Mouse (Mus musculus): ENCODE measurements at regions not wholly inside any gene's neighbourhood (a gene's known extent, or its start where the extent isn't known, plus 50 kb on each side); places are given as distances from the start of the nearest gene placed in this dataset.

DNA sequence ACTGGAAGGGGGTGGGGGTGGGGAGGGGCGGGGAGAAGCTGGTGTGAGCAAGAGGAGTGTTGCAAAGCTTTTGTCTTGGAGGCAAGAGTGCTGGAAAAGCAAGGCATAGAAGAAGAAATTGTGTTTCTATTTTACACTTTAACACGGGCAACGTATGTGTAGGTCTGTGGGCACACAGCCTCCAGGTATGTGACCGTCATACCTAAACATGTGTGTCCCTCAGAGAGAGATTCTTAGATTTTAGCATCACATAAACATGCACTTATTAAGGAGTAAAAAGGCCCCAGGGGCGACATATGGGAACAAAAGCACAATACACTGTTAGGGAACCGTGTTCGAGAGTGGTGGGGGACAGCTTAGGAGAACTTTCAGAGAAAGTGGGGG lies 348.6 kb upstream of the Tnp1 start:
- Histone ChIP-seq H3K27me3 (replicated peaks) (no peaks in the 10 kb centered on the region), H3K4me3 (no peak overlapping the region), H3K36me3 (replicated peaks) (no peaks in the 10 kb centered on the region), H3K27ac (0 out of 2 replicates have a peak overlapping the region, but pooled peaks have one; percentile 71), H3K4me2 (no peak overlapping the region), H3K9me3 (no peaks in the 10 kb centered on the region), H3K4me1 (peaks cover 16% of the 10 kb centered on the region), H3K9ac (no peak overlapping the region)
- ATAC-seq (replicated peaks): peak; percentile 26; the same call in 1 of the 2 replicates
- 52% methylated on average over 7 of the region's 7 CpGs for WGBS

DNA sequence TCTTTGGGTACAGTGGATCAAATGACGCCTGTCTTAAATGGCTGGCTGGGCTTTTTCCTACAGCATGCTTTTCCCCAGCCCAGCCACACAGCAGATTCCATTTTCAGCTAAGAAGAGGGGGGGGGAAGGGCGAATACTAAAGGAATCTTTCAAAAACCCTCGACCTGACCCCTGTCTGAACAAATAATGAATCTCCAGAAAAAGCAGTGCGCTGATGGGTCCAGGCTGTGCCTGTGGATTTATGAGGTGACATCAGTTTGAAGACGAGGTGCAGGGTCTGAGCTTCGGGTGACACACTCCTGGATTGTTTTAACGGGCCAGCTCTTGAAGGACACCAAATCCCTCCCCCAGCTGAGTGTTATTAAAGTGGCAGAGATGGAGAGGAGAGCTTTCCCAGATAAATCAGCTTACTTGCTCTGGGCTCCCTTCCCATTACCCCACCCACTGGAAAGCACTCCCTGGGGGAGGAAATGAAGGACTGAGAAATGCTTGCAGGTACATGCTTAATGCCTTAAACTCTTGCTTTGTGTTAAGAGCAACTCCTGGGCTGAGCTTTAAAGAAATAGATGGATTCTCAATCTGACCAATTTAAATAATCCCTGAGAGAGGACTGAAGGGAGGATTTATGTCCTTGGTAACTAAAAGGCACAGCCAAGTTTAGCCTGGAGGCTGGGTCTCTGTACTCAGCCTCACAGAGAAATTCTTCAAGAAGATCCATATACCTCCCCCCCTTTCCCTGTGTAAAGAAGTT lies 348.0 kb upstream of the Tnp1 start:
- 3% methylated on average over 7 of the region's 7 CpGs for WGBS
- peak overlapping the region; percentile 71 for H3K27ac ChIP-seq
- H3K36me3 ChIP-seq (replicated peaks): no peaks in the 10 kb centered on the region
- ATAC-seq (replicated peaks): peak; percentile 84
- H3K9me3 ChIP-seq: no peaks in the 10 kb centered on the region
- H3K4me1 ChIP-seq: peaks cover 16% of the 10 kb centered on the region
- H3K4me3 ChIP-seq: no peak overlapping the region
- no peaks in the 10 kb centered on the region for H3K27me3 ChIP-seq (replicated peaks)
- H3K9ac ChIP-seq: no peak overlapping the region
- peak overlapping the region; percentile 17 for H3K4me2 ChIP-seq

DNA sequence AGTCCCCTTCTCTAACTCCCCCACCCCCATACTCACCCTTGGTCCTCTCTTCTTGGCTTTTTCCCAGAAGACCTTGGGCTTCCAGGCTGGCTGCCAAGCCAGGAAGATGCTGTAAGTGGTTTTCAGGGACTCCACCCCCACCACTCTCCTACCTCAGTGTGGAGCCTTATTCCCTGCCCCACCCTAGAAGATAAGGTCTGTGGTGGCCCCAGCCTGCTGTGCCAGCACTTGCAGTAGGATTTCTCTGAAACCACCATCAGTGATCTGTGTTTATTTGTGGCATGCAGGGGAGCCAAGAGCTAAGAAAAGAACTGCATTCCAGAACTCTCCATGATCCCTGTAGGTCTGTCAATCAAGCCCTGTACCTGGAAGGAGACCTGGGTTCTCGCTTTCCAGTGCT lies 346.4 kb upstream of the Tnp1 start:
- Histone ChIP-seq H3K4me1 (peaks cover 16% of the 10 kb centered on the region), H3K27me3 (replicated peaks) (no peaks in the 10 kb centered on the region), H3K9ac (no peak overlapping the region), H3K4me3 (no peak overlapping the region), H3K27ac (no peak overlapping the region), H3K36me3 (replicated peaks) (no peaks in the 10 kb centered on the region), H3K4me2 (no peak overlapping the region), H3K9me3 (no peaks in the 10 kb centered on the region)
- no peak for ATAC-seq (replicated peaks)
- WGBS: 82% methylated on average over 1 of the region's 1 CpGs

DNA sequence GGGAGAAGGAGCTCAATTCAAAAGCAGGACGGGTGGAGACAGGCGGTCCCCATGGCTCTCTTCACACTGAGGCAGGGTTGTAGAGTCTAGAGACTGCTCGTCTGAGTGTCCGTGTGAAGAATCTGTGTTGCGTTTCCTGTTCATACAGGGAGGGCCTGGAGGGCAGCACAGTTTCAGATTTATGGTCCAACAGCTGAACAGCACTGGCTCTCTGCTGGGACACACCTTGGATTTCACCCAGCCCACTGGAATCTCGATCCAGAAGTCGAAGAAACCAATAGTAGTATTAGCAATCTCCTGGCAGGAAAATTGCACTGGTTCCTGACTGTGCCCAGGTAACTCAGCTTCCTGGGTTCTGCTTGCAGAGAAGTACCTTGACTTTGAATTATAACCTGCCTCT lies 345.6 kb upstream of the Tnp1 start:
- Histone ChIP-seq H3K9me3 (no peaks in the 10 kb centered on the region), H3K4me1 (peaks cover 16% of the 10 kb centered on the region), H3K36me3 (replicated peaks) (no peaks in the 10 kb centered on the region), H3K9ac (no peak overlapping the region), H3K27ac (no peak overlapping the region), H3K4me2 (no peak overlapping the region), H3K4me3 (no peak overlapping the region), H3K27me3 (replicated peaks) (no peaks in the 10 kb centered on the region)
- ATAC-seq (replicated peaks): no peak
- WGBS: 89% methylated on average over 7 of the region's 7 CpGs

DNA sequence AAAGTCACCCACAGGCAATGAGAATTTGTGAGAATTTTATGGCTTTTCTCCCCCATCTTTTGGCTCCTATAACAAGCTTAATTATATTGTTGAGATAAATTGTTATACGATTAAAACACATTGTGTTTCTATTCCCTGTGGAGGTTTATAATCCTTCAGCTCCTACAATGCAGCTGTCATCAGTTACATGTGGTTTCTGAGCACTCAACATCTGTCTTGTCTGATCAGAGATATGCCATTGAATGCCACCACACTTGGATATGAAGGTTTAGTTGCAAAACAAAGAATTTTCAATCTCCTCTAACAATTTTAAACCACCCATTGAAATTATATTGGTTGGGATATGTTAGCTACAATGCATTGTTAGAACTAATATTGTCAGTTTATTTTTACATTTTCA lies 338.7 kb upstream of the Tnp1 start:
- Histone ChIP-seq H3K4me2 (no peak overlapping the region), H3K27ac (no peak overlapping the region), H3K36me3 (replicated peaks) (no peaks in the 10 kb centered on the region), H3K9me3 (no peaks in the 10 kb centered on the region), H3K9ac (no peak overlapping the region), H3K27me3 (replicated peaks) (no peaks in the 10 kb centered on the region), H3K4me3 (no peak overlapping the region), H3K4me1 (no peaks in the 10 kb centered on the region)
- no peak for ATAC-seq (replicated peaks)
- WGBS: 71% methylated on average over 1 of the region's 1 CpGs

DNA sequence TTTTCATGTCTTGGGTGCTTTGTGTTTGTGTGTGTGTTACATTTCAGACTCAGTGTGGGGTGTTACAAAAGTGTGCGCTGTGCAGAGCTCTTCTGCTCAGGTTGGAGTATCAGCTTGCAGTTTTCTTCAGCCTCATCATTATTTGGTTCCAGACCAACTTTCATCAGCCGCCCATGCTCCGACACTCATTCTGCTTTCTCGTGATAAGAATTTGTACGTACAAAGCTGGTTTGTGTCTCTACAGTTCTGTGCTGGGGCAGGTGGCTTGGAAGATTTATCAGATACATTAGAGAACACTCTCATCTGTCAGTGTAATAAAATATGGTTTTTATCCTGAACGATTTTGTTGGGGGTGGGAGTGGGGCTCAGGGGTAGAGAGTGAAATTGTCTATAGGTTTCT lies 332.8 kb upstream of the Tnp1 start:
- Histone ChIP-seq H3K4me3 (no peak overlapping the region), H3K9me3 (no peaks in the 10 kb centered on the region), H3K36me3 (replicated peaks) (no peaks in the 10 kb centered on the region), H3K27me3 (replicated peaks) (no peaks in the 10 kb centered on the region), H3K4me1 (no peaks in the 10 kb centered on the region), H3K9ac (no peak overlapping the region), H3K4me2 (no peak overlapping the region), H3K27ac (no peak overlapping the region)
- WGBS: 85% methylated on average over 6 of the region's 6 CpGs
- ATAC-seq (replicated peaks): no peak

DNA sequence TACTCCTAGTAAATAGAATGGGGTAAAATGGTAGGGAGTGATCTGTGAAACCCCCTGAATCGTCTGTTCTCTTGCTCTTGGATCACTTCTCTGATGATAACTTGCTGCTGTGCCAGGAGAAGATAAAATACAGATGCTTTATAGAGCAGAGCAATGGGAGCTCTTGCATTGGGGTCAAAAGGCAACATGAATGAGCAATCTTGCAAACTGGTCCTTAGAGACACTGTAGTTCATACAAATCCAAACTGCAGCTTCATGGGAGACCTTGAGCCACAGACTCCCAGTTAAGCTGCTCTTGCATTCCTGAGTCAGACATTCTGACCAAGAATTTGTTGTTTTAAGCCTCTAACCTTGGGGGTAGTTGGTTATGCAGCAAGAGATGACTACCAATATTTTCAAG lies 328.9 kb upstream of the Tnp1 start:
- ATAC-seq (replicated peaks): no peak
- no peaks in the 10 kb centered on the region for H3K4me1 ChIP-seq

DNA sequence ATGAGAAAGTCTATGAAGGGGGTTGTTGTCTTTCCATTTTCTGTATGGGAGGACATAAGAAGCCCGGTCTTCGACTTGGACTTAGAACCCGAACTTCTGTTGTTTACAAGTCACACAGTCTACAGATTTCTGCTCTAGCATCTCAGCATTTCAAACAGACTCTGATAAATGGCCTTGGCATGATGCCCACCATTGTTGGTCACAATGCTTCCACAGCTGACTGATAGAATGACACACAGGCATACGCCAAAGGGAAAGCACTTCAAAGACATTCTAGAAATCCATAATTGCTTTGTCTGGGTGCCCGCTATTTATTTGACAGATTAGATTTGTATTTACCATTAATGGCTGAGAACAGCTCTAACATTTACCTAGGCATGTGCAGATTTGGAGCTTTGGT lies 326.2 kb upstream of the Tnp1 start:
- H3K4me3 ChIP-seq: no peak overlapping the region
- ATAC-seq (replicated peaks): no peak
- H3K36me3 ChIP-seq (replicated peaks): no peaks in the 10 kb centered on the region
- no peaks in the 10 kb centered on the region for H3K4me1 ChIP-seq
- no peaks in the 10 kb centered on the region for H3K9me3 ChIP-seq
- H3K9ac ChIP-seq: no peak overlapping the region
- H3K27me3 ChIP-seq (replicated peaks): no peaks in the 10 kb centered on the region
- no peak overlapping the region for H3K4me2 ChIP-seq
- WGBS: 82% methylated on average over 5 of the region's 5 CpGs
- no peak overlapping the region for H3K27ac ChIP-seq

More for the DNA sequence above, 328.9 kb upstream of the Tnp1 start:
- H3K9ac ChIP-seq: no peak overlapping the region
- no peak overlapping the region for H3K4me3 ChIP-seq
- no peak overlapping the region for H3K27ac ChIP-seq
- H3K27me3 ChIP-seq (replicated peaks): no peaks in the 10 kb centered on the region
- H3K4me2 ChIP-seq: no peak overlapping the region
- 67% methylated on average over 1 of the region's 1 CpGs for WGBS
- H3K9me3 ChIP-seq: no peaks in the 10 kb centered on the region
- H3K36me3 ChIP-seq (replicated peaks): no peaks in the 10 kb centered on the region

DNA sequence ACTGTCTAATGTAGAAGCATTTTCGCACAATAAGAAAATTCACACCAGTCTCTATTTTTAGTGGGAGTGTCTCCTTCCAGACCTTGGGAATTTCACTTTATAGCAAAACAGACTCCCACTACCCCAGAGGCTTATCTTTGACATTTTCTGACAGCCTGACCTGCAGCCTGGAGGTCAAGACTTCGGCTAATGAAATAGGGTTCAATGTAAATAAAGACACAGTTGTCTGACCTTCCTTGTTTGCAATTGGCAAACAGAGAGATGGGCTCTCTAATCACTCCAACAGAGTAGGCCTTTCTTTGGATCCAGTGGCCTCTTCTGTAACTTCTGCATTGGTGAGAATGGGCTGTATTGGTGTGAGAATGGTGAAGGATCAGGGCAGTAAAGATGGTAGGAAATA lies 321.7 kb upstream of the Tnp1 start:
- H3K9me3 ChIP-seq: no peaks in the 10 kb centered on the region
- no peak overlapping the region for H3K9ac ChIP-seq
- H3K27me3 ChIP-seq (replicated peaks): no peaks in the 10 kb centered on the region
- no peaks in the 10 kb centered on the region for H3K36me3 ChIP-seq (replicated peaks)
- H3K4me3 ChIP-seq: no peak overlapping the region
- H3K27ac ChIP-seq: no peak overlapping the region
- no peak for ATAC-seq (replicated peaks)
- no peak overlapping the region for H3K4me2 ChIP-seq
- no peaks in the 10 kb centered on the region for H3K4me1 ChIP-seq
- WGBS: 76% methylated on average over 2 of the region's 2 CpGs

DNA sequence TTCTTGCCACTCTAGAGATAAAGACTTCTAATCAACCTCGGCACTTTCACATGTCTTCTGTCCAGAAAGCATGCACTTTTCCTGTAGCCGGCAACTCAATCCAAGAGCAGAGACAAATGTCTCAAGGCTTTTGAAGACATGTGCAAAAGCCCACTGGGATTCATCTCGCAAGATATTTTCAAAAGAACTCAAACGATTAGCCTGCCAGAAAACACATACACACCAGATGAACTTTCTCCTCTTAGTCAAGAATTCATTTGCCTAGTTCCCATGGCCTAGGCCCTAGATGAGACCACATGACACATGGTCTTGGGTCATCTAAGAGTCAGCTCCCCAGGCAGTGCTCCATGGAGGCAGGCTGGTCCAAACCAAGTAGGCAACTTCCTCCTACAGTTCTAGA lies 293.8 kb upstream of the Tnp1 start:
- H3K4me3 ChIP-seq: no peak overlapping the region
- no peaks in the 10 kb centered on the region for H3K9me3 ChIP-seq
- H3K4me1 ChIP-seq: no peaks in the 10 kb centered on the region
- no peak overlapping the region for H3K9ac ChIP-seq
- 95% methylated on average over 4 of the region's 4 CpGs for WGBS
- no peak for ATAC-seq (replicated peaks)
- no peaks in the 10 kb centered on the region for H3K36me3 ChIP-seq (replicated peaks)
- no peak overlapping the region for H3K4me2 ChIP-seq
- no peaks in the 10 kb centered on the region for H3K27me3 ChIP-seq (replicated peaks)
- no peak overlapping the region for H3K27ac ChIP-seq

DNA sequence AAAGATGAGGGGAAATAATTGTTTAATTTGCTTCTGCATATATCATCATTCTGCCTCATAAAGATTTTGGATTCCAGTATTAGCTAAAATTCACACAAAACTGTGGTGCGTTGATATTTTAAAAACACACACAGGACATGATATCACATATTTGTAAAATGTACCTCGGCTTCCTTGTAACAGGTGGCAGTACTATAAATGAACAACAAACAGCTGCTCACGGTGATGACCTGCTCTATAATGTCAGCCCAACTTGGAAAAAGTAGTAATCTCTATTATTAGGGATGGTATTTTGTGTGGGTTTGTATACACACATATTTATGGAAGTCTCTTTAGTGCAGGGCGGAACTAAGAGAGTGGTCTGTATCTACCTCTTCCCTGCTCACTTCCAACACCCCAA lies 292.7 kb upstream of the Tnp1 start:
- Histone ChIP-seq H3K4me2 (no peak overlapping the region), H3K36me3 (replicated peaks) (no peaks in the 10 kb centered on the region), H3K9ac (no peak overlapping the region), H3K27ac (no peak overlapping the region), H3K9me3 (no peaks in the 10 kb centered on the region), H3K4me1 (no peaks in the 10 kb centered on the region), H3K4me3 (no peak overlapping the region), H3K27me3 (replicated peaks) (no peaks in the 10 kb centered on the region)
- ATAC-seq (replicated peaks): no peak
- WGBS: 94% methylated on average over 4 of the region's 4 CpGs

DNA sequence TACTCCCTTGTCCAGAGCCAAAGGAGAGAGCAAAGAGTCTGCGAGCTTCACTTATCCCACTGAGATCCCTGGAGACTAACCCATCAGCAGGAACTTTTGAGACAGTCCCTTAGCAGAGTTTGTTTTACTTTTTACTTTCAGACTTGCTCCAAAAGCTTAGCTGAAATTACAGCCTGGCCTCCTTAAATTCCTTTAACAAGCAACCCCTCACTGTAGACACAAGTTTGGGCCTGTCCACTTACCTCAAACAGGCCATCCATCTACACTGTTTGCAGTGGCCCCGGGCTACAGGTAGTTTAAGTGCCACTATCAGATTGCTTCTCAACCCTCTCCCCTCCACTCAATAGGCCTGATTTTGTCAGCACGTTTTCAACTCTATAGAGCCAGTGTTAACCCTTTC lies 291.5 kb upstream of the Tnp1 start:
- ATAC-seq (replicated peaks): no peak
- WGBS: 30% methylated on average over 3 of the region's 3 CpGs
- no peaks in the 10 kb centered on the region for H3K9me3 ChIP-seq
- H3K4me2 ChIP-seq: no peak overlapping the region
- H3K9ac ChIP-seq: no peak overlapping the region
- no peak overlapping the region for H3K4me3 ChIP-seq
- no peaks in the 10 kb centered on the region for H3K27me3 ChIP-seq (replicated peaks)
- no peak overlapping the region for H3K27ac ChIP-seq
- no peaks in the 10 kb centered on the region for H3K36me3 ChIP-seq (replicated peaks)
- no peaks in the 10 kb centered on the region for H3K4me1 ChIP-seq

DNA sequence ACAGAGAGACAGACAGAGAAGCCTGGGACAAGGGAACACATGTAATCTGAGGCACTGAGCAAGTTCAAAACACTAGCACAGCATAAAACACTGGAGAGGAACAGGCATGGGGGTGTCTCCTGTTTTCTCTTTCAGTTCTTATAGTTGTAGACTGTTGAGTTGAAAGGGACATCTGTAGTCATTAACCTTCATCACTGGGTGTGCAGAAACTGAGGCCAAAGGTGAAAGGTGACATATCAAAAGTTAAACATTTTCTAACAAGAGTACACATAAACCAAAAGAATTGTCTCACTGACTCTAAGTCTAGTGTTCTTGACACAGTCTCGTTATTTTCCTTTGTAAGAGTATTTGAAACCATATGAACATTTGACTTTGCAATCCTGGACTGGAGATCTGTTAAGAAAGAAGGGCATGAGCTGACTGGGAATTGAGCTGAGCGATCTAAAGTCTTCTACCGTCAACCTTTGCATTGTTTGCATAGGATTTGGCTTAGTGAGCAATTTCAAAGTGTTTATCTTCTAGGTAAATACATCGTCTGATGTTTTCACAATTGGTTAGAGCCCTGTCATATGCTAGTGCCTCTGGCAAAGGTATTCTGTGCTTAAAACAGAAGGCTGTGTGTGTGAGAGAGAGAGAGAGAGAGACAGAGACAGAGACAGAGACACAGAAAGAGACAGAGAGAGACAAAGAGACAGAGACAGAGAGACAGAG lies 284.4 kb upstream of the Tnp1 start:
- Histone ChIP-seq H3K27me3 (replicated peaks) (no peaks in the 10 kb centered on the region), H3K36me3 (replicated peaks) (no peaks in the 10 kb centered on the region), H3K4me3 (no peak overlapping the region), H3K27ac (no peak overlapping the region), H3K9me3 (no peaks in the 10 kb centered on the region), H3K4me1 (no peaks in the 10 kb centered on the region), H3K9ac (no peak overlapping the region), H3K4me2 (no peak overlapping the region)
- 68% methylated on average over 4 of the region's 4 CpGs for WGBS
- ATAC-seq (replicated peaks): no peak
